Mouse (Mus musculus) G1E (cell line): ENCODE results near the gene Bub1b. TPM values are rescaled to one million over a fixed set of nuclear protein-coding genes. Genes with fewer than 3 reads are reported as not detected.

Experiments
- ATAC-seq: 2 replicates; pipeline ENCODE4 v1.8.0; 2016; ENCODE audit warnings: mild to moderate bottlenecking; ENCODE audit not compliant: insufficient number of reproducible peaks, poor library complexity, low FRiP score, severe bottlenecking; ENCODE audit errors: extremely low read depth
- DNase-seq: peaks from one replicate; pipeline ENCODE4 v3.0.0; 2012; ENCODE audit warnings: low spot score
- H3K27me3 ChIP-seq: 2 replicates; pipeline ENCODE4 v1.6.1; 2012; ENCODE audit warnings: mild to moderate bottlenecking, low read length, inconsistent platforms; ENCODE audit not compliant: insufficient read depth
- H3K36me3 ChIP-seq: replicated peaks from 2 replicates; pipeline ENCODE3; 2012; ENCODE audit warnings: mild to moderate bottlenecking, inconsistent platforms
- H3K4me1 ChIP-seq: 2 replicates; pipeline ENCODE4 v1.6.1; 2012; ENCODE audit warnings: low read depth, low read length, inconsistent platforms, mixed read lengths; ENCODE audit not compliant: insufficient read depth
- H3K4me3 ChIP-seq: 2 replicates; pipeline ENCODE4 v1.5.1; 2012; ENCODE audit warnings: low read depth, mild to moderate bottlenecking, inconsistent platforms, low read length, moderate library complexity, mixed read lengths
- H3K9me3 ChIP-seq: replicated peaks from 2 replicates; pipeline ENCODE4 v1.6.1; 2012; ENCODE audit warnings: inconsistent platforms
- CTCF ChIP-seq: IDR thresholded peaks from 2 replicates; pipeline ENCODE4 v1.5.1; 2012; ENCODE audit warnings: low read depth, low read length, inconsistent platforms, mixed read lengths
- GATA1 ChIP-seq: IDR thresholded peaks from 2 replicates; pipeline ENCODE4 v1.6.1; 2012; ENCODE audit warnings: borderline replicate concordance, low read length, inconsistent platforms, mixed read lengths
- GATA2 ChIP-seq: IDR thresholded peaks from 2 replicates; pipeline ENCODE4 v1.6.1; 2012; ENCODE audit warnings: low read depth, low read length, inconsistent platforms, borderline replicate concordance
- POLR2AphosphoS5 ChIP-seq: IDR thresholded peaks from 2 replicates; pipeline ENCODE4 v1.6.1; 2012; ENCODE audit warnings: low read depth, low read length, inconsistent platforms; ENCODE audit not compliant: insufficient replicate concordance
- TAL1 ChIP-seq: conservative IDR thresholded peaks from 2 replicates; pipeline ENCODE4 v1.6.1; 2012; ENCODE audit warnings: low read depth, low read length, inconsistent platforms, mixed read lengths
- polyA plus RNA-seq: library from polyadenylated mRNA; stranded (reverse); fragments of >175 nt; gene quantifications from 2 replicates; pipeline ENCODE4 v1.2.3, GENCODE M21; 2012
- total RNA-seq, 2 experiments: library from RNA; stranded (forward) in 1 of 2; stranded (reverse) in 1 of 2; fragments of 200-1000 nt in 1 of 2; fragments of >200 nt in 1 of 2; fragmentation: Nextera tagmentation in 1 of 2; gene quantifications; 2 replicates each; pipeline ENCODE4 v1.2.3; 2014 to 2017

The Bub1b gene
- total and polyA plus RNA-seq, 3 experiments: 26.3 to 126 (median 69.8) TPM

DNA sequence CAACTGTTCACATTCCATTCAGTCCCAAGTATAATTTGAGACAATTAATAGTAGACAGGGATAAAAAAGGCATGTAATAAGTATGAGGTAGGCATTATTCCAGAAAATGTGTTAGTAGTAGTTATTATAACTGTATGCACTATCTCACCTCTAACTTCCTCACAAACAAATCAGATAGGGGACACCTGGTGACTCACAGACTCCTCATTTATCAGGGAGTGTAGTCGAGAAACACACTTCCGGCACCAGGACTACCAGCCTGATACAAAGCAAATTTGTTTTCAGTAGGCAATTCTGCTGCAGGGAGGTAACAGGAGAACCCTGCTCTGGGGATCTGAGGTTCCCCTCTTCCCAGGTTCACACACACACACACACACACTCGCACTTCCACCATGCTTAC lies 24.9 kb upstream of the Bub1b start:
- no peak for TF ChIP-seq GATA1
- no peak for TF ChIP-seq POLR2AphosphoS5
- no peak for TF ChIP-seq CTCF
- no peak for TF ChIP-seq TAL1
- TF ChIP-seq GATA2: no peak
- Histone ChIP-seq H3K4me3 (no peak overlapping the region), H3K4me1 (no peaks in the 10 kb centered on the region), H3K27me3 (peaks cover 14% of the 10 kb centered on the region; the same call in 1 of the 2 replicates), H3K9me3 (no peaks in the 10 kb centered on the region), H3K36me3 (no peaks in the 10 kb centered on the region)
- DNase-seq (no peak), ATAC-seq (no peak)

DNA sequence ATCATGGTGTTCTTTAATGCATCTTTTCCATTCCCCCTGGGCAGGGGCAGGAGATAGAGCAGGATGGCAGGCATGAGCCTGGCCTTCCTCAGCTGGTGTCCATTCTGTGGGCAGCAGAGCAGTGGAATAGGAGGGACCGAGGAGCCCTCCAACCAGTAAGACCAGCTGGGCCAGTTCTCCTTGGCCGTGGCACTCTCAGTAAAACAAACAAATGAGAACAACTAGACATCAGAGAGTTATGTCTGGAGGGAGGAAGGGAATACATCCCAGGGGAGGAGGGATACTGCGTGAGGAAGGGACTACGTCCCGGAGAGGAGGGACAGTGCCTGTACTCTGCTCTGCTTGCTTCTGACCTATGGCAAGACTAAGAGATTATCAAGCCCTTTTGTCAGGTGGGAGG lies 12.0 kb upstream of the Bub1b start:
- DNase-seq (no peak), ATAC-seq (no peak)
- no peaks in the 10 kb centered on the region for H3K36me3 ChIP-seq
- H3K4me1 ChIP-seq: no peaks in the 10 kb centered on the region
- peaks cover 21% of the 10 kb centered on the region for H3K27me3 ChIP-seq
- TF ChIP-seq GATA1 (no peak), POLR2AphosphoS5 (no peak), CTCF (no peak), TAL1 (no peak), GATA2 (no peak)
- H3K4me3 ChIP-seq: no peak overlapping the region
- H3K9me3 ChIP-seq: peaks cover 2% of the 10 kb centered on the region; the same call in 1 of the 2 replicates

DNA sequence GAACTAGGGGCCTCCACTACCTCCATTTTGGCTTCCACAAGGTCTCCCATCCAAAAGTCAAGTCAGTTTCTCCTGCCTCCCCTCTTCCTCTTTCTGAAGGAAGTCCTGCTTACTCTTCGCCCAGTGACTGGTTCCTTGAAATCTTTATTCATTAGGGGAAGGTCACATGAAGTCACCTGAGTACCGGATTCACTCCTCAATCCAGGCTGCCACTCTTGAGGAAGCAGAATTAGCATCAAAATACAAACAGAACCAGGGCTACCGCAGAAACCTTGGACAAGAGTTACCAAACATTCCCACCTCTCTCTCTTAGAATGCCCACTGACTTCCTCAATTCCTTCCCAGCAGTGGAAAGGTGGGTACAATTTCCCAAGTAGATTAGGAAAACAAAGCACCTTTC lies 10.3 kb upstream of the Bub1b start:
- H3K9me3 ChIP-seq: no peaks in the 10 kb centered on the region
- no peaks in the 10 kb centered on the region for H3K4me1 ChIP-seq
- no peak overlapping the region for H3K4me3 ChIP-seq
- DNase-seq (no peak), ATAC-seq (no peak)
- H3K36me3 ChIP-seq: no peaks in the 10 kb centered on the region
- no peak for TF ChIP-seq TAL1
- TF ChIP-seq POLR2AphosphoS5: no peak
- TF ChIP-seq GATA2: no peak
- TF ChIP-seq CTCF: no peak
- no peak for TF ChIP-seq GATA1
- peaks cover 18% of the 10 kb centered on the region for H3K27me3 ChIP-seq

DNA sequence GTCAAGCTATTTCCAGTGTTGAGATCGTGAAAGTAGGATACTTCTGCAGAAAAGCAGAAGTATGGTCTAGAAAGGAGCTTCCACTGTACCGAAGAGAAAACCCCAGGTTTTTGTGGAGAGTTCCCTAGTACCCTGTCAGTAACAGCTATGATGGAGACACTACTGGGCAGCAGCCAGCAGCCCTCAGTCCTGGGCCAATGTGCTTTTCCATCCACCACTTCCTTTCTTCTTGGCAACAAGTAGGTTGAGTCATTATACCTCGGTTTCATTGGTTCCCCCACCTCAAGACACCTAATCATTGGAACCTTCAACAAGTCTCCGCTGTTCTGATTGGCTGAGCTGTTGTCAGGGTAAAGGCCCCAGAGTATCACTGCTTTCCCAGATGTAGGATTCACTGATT lies 6.9 kb upstream of the Bub1b start:
- ATAC-seq (no peak), DNase-seq (no peak)
- Histone ChIP-seq H3K4me1 (no peaks in the 10 kb centered on the region), H3K36me3 (no peaks in the 10 kb centered on the region), H3K9me3 (no peaks in the 10 kb centered on the region), H3K27me3 (peaks cover 17% of the 10 kb centered on the region), H3K4me3 (no peak overlapping the region)
- TF ChIP-seq TAL1 (no peak), GATA1 (no peak), GATA2 (no peak), POLR2AphosphoS5 (no peak), CTCF (no peak)

DNA sequence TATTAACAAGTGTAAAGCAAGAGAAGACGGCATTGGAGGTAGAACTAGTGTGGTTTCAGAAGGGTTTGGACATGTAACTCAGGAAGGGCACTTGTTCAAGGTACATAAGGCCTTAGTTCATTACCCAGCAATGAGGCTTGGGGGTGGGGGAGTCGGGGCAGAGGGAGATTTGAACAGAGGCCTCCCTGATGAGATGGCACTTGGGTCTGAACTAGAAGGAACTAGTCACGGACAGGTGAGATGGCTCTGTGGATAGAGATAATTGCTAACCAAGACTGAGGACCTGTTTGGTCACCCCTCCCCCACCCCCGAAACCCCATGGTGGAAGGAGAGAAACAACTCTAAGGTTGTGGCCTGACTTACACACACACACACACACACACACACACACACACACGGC lies 1.1 kb downstream of the Bub1b start:
- no peaks in the 10 kb centered on the region for H3K9me3 ChIP-seq
- DNase-seq: no peak
- TF ChIP-seq TAL1 (no peak), POLR2AphosphoS5 (no peak), GATA1 (no peak), GATA2 (no peak), CTCF (no peak)
- peaks cover 39% of the 10 kb centered on the region for H3K4me1 ChIP-seq
- peaks cover 41% of the 10 kb centered on the region for H3K36me3 ChIP-seq
- H3K27me3 ChIP-seq: no peaks in the 10 kb centered on the region; the same call in 1 of the 2 replicates
- no peak for ATAC-seq
- H3K4me3 ChIP-seq: peak overlapping the region; percentile 88

DNA sequence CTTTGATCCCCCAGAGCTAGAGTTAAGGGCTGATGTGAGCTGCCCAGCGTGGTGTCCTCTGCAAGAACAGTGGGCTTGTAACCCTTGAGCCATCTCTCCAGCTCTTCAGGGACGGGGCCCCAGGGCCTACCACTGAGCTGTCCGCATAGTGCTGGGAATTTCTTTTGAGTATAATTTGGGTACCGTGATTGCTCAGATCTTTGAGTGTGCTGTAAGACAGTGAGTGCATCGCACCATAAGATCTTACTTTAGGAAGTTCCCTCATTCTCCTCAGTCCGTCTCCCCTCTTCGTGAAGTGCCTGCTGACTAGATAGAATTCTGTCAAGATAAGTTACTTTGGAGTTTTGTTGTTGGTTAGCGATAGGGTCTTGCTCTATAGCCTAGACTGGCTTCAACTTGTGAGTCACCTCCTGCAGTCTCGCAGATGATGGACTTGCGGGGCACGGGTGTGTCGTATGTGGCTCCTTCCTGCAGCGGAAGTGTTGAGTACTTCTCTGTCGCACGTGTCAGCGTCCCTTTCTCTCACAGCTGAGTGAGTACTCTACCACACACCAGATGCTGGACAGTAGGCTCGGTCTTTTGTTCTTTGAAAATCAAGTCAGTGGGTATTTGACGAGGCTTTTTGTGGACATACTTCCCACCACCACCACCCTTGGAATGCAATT lies 3.7 kb downstream of the Bub1b start:
- no peak for DNase-seq
- Histone ChIP-seq H3K36me3 (peaks cover 67% of the 10 kb centered on the region), H3K4me3 (no peak overlapping the region), H3K27me3 (no peaks in the 10 kb centered on the region), H3K9me3 (no peaks in the 10 kb centered on the region), H3K4me1 (peaks cover 39% of the 10 kb centered on the region)
- TF ChIP-seq GATA1 (no peak), GATA2 (no peak)
- no peak for ATAC-seq

DNA sequence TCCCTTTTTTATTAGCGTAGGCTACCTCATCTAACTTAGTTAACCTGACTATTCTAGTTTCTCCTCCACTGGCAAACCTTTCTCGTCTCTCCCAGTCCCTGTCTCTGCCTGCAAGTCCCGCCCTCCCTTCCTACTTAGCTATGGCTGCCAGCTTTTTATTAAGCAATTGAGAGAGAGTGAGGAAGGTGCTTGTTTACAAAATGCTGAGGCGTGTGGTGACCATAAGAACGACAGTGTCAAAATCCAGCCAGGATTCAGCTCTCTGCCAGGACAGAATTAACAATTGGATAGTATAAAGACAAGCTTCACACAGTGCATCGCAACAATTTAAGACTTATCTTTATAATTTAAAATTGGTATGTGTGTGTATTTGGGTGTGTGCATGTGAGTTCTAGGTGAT lies 6.1 kb downstream of the Bub1b start:
- TF ChIP-seq GATA2 (no peak), TAL1 (no peak), CTCF (no peak), POLR2AphosphoS5 (no peak)
- Histone ChIP-seq H3K4me3 (no peak overlapping the region), H3K4me1 (peaks cover 32% of the 10 kb centered on the region), H3K9me3 (no peaks in the 10 kb centered on the region), H3K36me3 (peaks cover 91% of the 10 kb centered on the region), H3K27me3 (no peaks in the 10 kb centered on the region)
- no peak for DNase-seq
- no peak for ATAC-seq
